Mouse (Mus musculus) thymus, adult 2 months (tissue): ENCODE measurements around the gene H6pd.

Experiments used
- CTCF ChIP-seq: fragments of 200-500 bp; IDR thresholded peaks from 2 replicates; pipeline ENCODE4 v1.5.1; 2012; ENCODE audit warnings: mild to moderate bottlenecking, control low read depth, low read length, moderate library complexity, borderline replicate concordance; ENCODE audit not compliant: control insufficient read depth, poor library complexity, insufficient read depth; ENCODE audit errors: extremely low read depth
- POLR2A ChIP-seq: fragments of 200-500 bp; IDR thresholded peaks from 2 replicates; pipeline ENCODE4 v1.6.1; 2012; ENCODE audit warnings: mild to moderate bottlenecking, low read length, control low read depth, moderate library complexity; ENCODE audit not compliant: control insufficient read depth, poor library complexity, insufficient read depth; ENCODE audit errors: extremely low read depth

DNA sequence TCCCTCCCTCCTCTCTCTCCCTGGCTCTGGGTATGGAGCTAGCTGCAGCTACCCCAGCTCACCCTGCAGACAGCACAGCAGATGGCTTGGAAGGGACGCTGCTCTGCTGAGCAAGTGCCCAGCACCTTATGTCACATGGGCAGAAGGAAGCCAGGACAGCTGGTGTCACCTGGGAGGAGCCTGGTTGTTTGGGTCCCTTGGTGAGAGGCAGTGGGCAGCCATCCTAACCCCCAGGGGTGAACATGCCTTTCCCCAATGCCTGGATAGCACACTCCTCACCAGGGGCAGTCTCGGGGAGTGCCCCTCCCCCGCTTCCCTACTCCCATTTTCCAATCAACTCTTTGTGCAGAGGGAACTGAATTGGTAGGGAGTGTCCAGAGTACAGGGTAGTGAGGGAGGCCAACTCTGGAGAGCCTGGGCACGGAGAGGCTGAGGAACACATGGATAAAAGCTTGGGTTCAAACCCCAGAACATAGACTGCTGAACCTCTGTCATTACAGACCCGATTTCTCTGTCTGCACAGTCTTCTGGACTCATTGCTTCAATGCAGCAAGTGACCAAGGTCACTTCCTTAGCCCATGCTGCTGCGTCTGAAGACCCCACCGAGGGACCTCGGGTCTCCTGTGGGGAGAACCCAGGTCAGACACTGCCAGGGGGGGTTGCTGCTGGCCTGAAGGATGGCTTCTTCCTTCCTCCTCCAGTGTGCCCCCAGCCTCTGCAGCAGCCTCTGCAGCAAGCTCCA is 18.4 kb downstream of the H6pd start:
- TF ChIP-seq CTCF = no peak
- no peak for TF ChIP-seq POLR2A
